Mouse (Mus musculus): Measurements from ENCODE around the gene Ncoa6. TPM values are rescaled to one million over a fixed set of nuclear protein-coding genes. Genes with fewer than 3 reads are reported as not detected.

The Ncoa6 gene
- total and polyA plus RNA-seq, 2 experiments from 2014 or later, result 25.7 to 43.4 TPM

DNA sequence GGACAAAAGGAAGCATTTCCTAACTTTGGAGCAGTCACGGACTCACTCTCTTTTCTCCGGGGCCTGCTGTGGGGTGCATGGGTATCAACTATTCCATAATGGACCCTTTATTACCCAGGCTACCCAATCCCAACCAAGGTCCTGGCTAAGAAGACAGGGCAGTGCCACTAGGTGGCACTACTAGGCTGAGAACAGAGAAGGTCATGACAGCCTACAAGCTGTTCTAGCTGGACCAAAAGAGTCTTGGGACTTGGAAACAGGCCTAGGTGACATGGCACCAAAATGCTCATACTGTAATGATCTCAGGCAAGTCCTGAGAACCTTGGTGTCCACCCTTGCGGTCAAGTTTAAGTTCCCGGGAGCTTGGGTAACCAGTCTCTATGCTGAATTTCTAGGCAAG lies 38.8 kb upstream of the Ncoa6 start:
- no peak overlapping the region for H3K27ac ChIP-seq
- peak; percentile 75 for TF ChIP-seq CTCF (IDR thresholded peaks at IDR 0.05; ENCODE audit: low read depth)
- no peak overlapping the region for H3K9ac ChIP-seq (replicated peaks; ENCODE audit: low read length)
- no peaks in the 10 kb centered on the region for H3K27me3 ChIP-seq (ENCODE audit: insufficient read depth, low read length)
- ATAC-seq (no peak), DNase-seq (ENCODE audit: low spot score) (peak; percentile 62)
- peak overlapping the region; percentile 81 for H3K4me2 ChIP-seq (ENCODE audit: low read depth, low read length)
- no peaks in the 10 kb centered on the region for H3K9me3 ChIP-seq (ENCODE audit: low read length)
- H3K4me3 ChIP-seq (ENCODE audit: low read length), result no peak overlapping the region
- H3K4me1 ChIP-seq (ENCODE audit: insufficient read depth, low read length), result peaks cover 9% of the 10 kb centered on the region; the same call in 1 of the 2 replicates
- H3K36me3 ChIP-seq (ENCODE audit: insufficient read depth, low read length), result no peaks in the 10 kb centered on the region
- WGBS, result 53% methylated on average over 4 of the region's 4 CpGs

DNA sequence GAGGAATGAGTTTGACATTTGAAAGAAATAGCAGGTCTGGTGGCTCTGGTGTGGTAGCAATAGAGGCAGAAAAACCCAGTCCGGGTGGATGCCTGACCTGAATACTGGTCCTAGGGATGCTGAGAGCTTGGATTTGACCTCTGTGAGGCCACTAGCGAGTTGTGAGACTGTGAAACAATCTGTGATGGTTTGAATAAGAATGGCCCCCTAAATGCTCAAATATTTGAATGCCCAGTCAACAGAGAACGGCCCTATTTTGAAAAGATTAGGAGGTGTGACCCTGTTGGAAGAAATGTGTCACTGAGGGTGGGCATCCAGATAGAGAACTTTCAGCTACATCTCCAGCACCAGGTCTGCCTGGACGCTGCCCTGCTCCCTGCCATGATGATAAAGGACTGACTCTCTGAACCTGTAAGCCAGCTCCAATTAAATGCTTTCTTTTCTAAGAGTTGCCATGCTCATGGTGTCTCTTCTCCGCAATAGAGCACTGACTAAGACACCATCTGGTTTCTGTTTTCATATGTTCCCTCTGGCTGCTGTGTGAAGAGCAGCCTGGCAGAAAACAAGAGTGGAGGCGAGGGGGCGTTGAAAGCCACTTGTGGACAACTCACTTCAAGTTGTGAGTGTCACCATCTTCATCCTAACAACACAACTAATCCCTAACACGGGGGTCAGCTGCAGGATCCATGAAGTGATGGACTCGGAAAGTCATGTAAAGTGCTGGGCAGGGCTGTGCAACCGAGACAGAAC lies 34.2 kb upstream of the Ncoa6 start:
- no peak for DNase-seq (ENCODE audit: low spot score)
- Histone ChIP-seq H3K4me3 (ENCODE audit: low read length) (no peak overlapping the region), H3K9me3 (ENCODE audit: low read length) (no peaks in the 10 kb centered on the region), H3K27ac (no peak overlapping the region), H3K4me1 (ENCODE audit: insufficient read depth, low read length) (peaks cover 5% of the 10 kb centered on the region; the same call in 1 of the 2 replicates), H3K36me3 (ENCODE audit: insufficient read depth, low read length) (peaks cover 15% of the 10 kb centered on the region), H3K27me3 (ENCODE audit: insufficient read depth, low read length) (no peaks in the 10 kb centered on the region), H3K9ac (replicated peaks; ENCODE audit: low read length) (no peak overlapping the region; the same call in 1 of the 2 replicates), H3K4me2 (ENCODE audit: low read depth, low read length) (no peak overlapping the region)
- TF ChIP-seq CTCF (IDR thresholded peaks at IDR 0.05; ENCODE audit: low read depth), result no peak
- 73% methylated on average over 10 of the region's 10 CpGs for WGBS
- ATAC-seq, result no peak

DNA sequence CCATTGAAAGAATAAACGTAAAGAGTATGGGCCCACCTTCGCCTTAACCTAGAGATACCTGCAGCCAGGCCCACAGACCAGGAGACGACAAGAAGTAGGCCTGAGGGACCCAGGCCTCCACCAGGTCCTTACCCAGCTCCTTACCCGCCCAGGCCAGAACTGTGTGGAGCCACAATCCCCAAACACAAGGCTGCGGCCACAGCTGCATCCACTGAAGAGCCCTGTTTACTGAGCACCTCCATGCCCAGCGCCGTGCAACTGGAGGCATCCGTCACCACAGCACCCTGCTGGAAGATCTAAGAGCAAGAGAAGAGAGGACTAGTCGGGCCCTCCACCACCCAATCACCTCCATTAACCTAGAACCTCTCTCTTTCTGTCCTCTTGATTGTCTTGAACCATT lies 32.1 kb upstream of the Ncoa6 start:
- Histone ChIP-seq H3K4me2 (ENCODE audit: low read depth, low read length) (no peak overlapping the region), H3K27ac (no peak overlapping the region), H3K9me3 (ENCODE audit: low read length) (no peaks in the 10 kb centered on the region), H3K4me3 (ENCODE audit: low read length) (no peak overlapping the region), H3K9ac (replicated peaks; ENCODE audit: low read length) (no peak overlapping the region), H3K4me1 (ENCODE audit: insufficient read depth, low read length) (no peaks in the 10 kb centered on the region), H3K27me3 (ENCODE audit: insufficient read depth, low read length) (no peaks in the 10 kb centered on the region), H3K36me3 (ENCODE audit: insufficient read depth, low read length) (peaks cover 19% of the 10 kb centered on the region)
- DNase-seq (ENCODE audit: low spot score), result no peak
- ATAC-seq, result no peak
- TF ChIP-seq CTCF (IDR thresholded peaks at IDR 0.05; ENCODE audit: low read depth), result no peak
- WGBS, result 95% methylated on average over 9 of the region's 9 CpGs

DNA sequence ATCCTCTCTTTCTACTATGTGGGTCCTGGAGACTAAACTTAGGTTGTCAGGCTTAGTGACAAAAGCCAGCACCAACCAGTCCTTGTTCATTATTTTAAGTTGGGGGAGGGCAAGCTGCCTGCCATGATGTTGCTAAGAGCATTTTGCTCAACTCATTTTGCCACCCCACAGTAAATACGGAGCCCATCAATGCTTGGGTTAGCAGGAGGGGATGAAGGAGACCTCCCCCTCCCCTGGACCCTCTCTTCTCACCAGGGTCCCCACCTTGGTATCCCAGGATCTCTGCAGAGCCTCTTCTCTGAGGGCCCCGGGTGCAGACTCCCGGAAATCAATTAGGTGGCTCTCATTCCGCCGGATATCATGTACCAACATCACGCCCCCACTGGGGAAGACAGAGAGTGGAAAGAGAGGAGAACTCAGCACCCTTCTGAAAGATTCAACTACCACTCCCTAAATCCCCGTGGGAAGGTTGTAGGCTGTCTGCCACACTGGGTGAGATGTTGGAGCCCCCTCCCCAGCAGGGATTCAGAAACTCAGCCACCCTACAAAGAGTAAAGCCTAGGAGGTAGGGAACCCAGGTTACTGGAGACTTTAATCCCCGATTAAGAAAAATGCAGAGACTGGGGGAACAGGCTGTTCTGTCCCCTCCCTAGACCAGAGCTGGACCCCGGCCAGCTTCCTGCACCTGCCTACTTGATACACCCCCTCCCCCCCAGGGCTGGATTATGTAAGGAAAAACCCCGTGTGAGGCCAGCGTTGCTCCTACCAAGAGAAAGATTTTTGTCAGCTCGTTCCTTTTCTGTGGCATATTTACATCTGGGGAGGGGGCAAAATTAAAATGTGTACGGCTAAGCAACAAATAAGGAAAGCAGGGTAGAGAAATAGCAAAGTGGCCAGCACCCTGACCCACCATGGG lies 31.0 kb upstream of the Ncoa6 start:
- DNase-seq (ENCODE audit: low spot score) (peak; percentile 28), ATAC-seq (no peak)
- TF ChIP-seq CTCF (IDR thresholded peaks at IDR 0.05; ENCODE audit: low read depth), result no peak
- no peak overlapping the region for H3K27ac ChIP-seq
- no peaks in the 10 kb centered on the region for H3K9me3 ChIP-seq (ENCODE audit: low read length)
- no peak overlapping the region for H3K4me3 ChIP-seq (ENCODE audit: low read length)
- no peak overlapping the region for H3K9ac ChIP-seq (replicated peaks; ENCODE audit: low read length)
- H3K4me1 ChIP-seq (ENCODE audit: insufficient read depth, low read length), result no peaks in the 10 kb centered on the region
- H3K27me3 ChIP-seq (ENCODE audit: insufficient read depth, low read length), result no peaks in the 10 kb centered on the region
- 61% methylated on average over 13 of the region's 13 CpGs for WGBS
- peaks cover 24% of the 10 kb centered on the region for H3K36me3 ChIP-seq (ENCODE audit: insufficient read depth, low read length)
- no peak overlapping the region for H3K4me2 ChIP-seq (ENCODE audit: low read depth, low read length)

DNA sequence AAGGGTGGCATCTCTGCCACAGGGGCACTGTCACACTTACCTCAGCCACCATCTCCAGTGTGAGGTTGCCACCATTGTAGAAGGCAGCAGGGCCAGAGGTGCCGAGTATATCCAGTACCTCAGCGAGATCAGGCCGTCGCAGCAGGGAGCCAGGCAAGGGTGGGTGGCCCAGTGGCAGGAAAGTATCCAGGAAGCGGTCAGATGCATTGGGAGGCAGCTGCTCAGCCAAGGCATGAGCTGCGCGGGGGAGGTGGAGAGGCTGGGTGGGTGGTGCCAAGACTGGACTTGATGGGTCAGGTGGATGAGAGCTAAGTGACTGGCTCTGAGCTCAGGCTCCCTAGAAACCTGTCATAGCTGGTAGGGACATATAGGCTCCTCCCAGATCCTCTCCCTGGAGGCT lies 28.9 kb upstream of the Ncoa6 start:
- Histone ChIP-seq H3K4me1 (ENCODE audit: insufficient read depth, low read length) (no peaks in the 10 kb centered on the region), H3K4me2 (ENCODE audit: low read depth, low read length) (no peak overlapping the region), H3K27me3 (ENCODE audit: insufficient read depth, low read length) (no peaks in the 10 kb centered on the region), H3K27ac (no peak overlapping the region), H3K9me3 (ENCODE audit: low read length) (no peaks in the 10 kb centered on the region), H3K36me3 (ENCODE audit: insufficient read depth, low read length) (peaks cover 35% of the 10 kb centered on the region), H3K4me3 (ENCODE audit: low read length) (no peak overlapping the region), H3K9ac (replicated peaks; ENCODE audit: low read length) (no peak overlapping the region)
- WGBS, result 88% methylated on average over 7 of the region's 7 CpGs
- no peak for TF ChIP-seq CTCF (IDR thresholded peaks at IDR 0.05; ENCODE audit: low read depth)
- ATAC-seq, result no peak
- no peak for DNase-seq (ENCODE audit: low spot score)

DNA sequence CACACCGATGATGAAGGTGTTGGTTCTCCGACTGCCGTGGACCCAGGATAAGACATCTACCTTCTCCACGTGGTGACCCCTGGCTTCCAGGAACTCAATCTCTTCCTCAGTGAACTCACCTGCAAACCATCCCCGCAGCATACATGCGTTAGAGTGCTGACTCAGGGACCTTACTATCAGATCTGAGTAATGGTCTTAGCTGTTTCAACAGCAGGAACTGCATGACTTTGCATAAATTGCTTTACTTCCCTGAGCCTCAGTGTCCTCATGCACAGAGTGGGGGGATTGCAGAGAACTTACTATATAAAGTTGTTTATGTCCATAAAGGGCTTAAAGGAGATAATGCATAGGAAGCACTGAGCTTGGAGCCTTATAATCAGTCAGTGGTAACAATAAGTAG lies 17.3 kb upstream of the Ncoa6 start:
- 90% methylated on average over 6 of the region's 6 CpGs for WGBS
- Histone ChIP-seq H3K4me3 (ENCODE audit: low read length) (no peak overlapping the region), H3K27ac (no peak overlapping the region), H3K9me3 (ENCODE audit: low read length) (no peaks in the 10 kb centered on the region), H3K27me3 (ENCODE audit: insufficient read depth, low read length) (no peaks in the 10 kb centered on the region), H3K4me1 (ENCODE audit: insufficient read depth, low read length) (no peaks in the 10 kb centered on the region), H3K36me3 (ENCODE audit: insufficient read depth, low read length) (peaks cover 12% of the 10 kb centered on the region; the same call in 1 of the 2 replicates), H3K4me2 (ENCODE audit: low read depth, low read length) (no peak overlapping the region), H3K9ac (replicated peaks; ENCODE audit: low read length) (no peak overlapping the region)
- TF ChIP-seq CTCF (IDR thresholded peaks at IDR 0.05; ENCODE audit: low read depth), result no peak
- DNase-seq (ENCODE audit: low spot score) (no peak), ATAC-seq (no peak)

Data from hindbrain, postnatal 0 days (tissue).